Mouse (Mus musculus) cortical plate, adult 2 months (tissue): Measurements from ENCODE around the gene Nbeal2.

Experiments
- CTCF ChIP-seq: fragments of 200-500 bp; IDR thresholded peaks from 2 replicates; pipeline ENCODE4 v1.5.1; 2011; ENCODE audit warnings: mild to moderate bottlenecking, control low read depth, low read length; ENCODE audit not compliant: insufficient read depth; ENCODE audit errors: extremely low read depth
- POLR2A ChIP-seq: fragments of 200-500 bp; IDR thresholded peaks from 2 replicates; pipeline ENCODE4 v1.6.1; 2011; ENCODE audit warnings: mild to moderate bottlenecking, low read length, control low read depth; ENCODE audit not compliant: insufficient read depth; ENCODE audit errors: extremely low read depth

GRCm38 (mm10) chr9:110654726-110655650 is 1.0 kb upstream of the Nbeal2 start:
- TF ChIP-seq CTCF (no peak), POLR2A (no peak)
